Mouse (Mus musculus): ENCODE measurements at regions not wholly inside any gene's neighbourhood (a gene's known extent, or its start where the extent isn't known, plus 50 kb on each side); places are given as distances from the start of the nearest gene placed in this dataset.

DNA sequence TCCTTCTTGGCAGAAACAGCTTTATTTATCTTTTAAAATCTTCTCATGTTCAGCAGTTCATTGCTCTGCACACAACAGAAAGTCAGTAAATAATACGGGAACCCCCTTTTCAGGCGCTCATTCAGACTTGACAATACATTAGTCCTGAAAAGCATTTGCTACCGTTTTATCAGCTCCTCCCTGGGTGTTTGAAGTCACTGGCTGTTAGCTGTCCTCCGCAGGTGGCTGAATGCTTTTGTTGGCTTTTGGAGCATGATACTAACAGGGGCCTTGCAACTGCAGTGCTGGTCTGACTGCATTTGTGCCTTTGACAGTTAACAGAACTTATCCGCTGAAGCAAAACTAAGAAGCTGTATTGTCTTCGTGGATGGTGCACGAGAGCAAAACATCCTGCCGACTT is 135.0 kb upstream of the Gm4301 start:
- TF ChIP-seq CTCF (conservative IDR thresholded peaks at IDR 0.05; ENCODE audit: low read length): no peak
- no peak for TF ChIP-seq POU5F1 (IDR thresholded peaks at IDR 0.05; ENCODE audit: borderline replicate concordance, low read length)
